Mouse (Mus musculus): Measurements from ENCODE around the gene Fancd2. TPM values are rescaled to one million over a fixed set of nuclear protein-coding genes. Genes with fewer than 3 reads are reported as not detected.

The Fancd2 gene
- total RNA-seq, 2 experiments from 2014 or later, result 0.10 to 0.28 TPM

DNA sequence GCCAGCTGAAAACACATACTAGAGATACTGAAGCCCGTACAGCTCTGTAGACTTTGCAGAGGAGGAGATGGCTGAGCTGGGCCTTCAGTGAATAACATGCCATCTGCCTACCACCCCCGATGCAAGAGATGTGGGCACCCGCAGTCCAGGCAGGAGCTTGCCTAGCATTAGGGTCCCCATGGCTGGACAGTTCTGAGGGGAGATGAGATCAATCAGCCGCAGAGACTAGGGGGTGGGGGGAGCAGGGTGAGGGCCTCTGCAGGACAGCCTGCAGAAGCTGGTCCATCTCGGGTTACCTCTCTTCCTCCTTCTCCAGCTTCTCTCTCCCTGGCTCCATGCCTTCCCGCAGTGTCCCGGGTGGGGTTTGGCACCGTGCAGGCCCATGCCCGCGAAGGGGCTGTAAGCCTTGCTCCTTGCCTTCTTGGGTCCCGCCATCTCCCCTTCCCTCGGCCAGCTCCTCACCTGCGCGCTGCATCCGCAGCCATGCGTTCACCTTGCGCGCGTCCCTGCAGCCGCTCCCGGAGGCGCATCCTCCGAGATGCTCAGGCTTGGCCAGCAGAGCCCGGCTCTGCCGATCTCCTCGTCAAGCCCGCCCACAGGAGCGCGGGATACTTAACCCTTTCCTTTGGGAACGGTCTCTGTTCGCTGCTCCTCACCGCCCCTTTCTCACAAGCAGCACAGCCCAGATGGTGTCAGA lies 29.9 kb upstream of the Fancd2 start, which contains the start of gene Prrt3:
Prrt3 (minus strand) TSS at position 544 of the 697 bp plus-strand sequence.
- Histone ChIP-seq H3K27ac (no peak within 1 kb of the TSS), H3K4me3 (peak within 1 kb of the TSS; percentile 32)
- no peak for TF ChIP-seq CTCF (IDR thresholded peaks at IDR 0.05)
- intact Hi-C loops (cut with DNase I), result no loop called here
- DNase-seq, result no peak

DNA sequence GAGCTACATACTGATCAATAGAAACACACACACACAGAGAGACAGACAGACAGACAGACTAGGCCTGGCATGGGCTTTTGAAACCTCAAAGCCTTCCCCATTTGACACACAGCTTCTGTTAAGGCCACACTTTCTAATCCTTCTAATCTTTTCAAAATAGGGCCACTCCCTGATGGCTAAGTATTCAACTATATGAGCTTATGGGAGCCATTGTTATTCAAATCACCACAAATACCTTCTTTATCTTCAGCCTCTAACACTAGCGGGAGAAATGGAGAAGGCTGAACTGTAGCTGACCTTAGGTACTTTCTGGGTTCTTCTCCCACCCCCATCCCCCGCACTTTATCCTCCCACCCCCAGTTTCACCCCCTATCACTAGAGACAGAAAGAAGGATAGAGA lies 28.7 kb upstream of the Fancd2 start:
- intact Hi-C loops (cut with DNase I), result no loop called here
- Histone ChIP-seq H3K27ac (no peak overlapping the region), H3K4me3 (no peak overlapping the region)
- no peak for DNase-seq
- no peak for TF ChIP-seq CTCF (IDR thresholded peaks at IDR 0.05)

DNA sequence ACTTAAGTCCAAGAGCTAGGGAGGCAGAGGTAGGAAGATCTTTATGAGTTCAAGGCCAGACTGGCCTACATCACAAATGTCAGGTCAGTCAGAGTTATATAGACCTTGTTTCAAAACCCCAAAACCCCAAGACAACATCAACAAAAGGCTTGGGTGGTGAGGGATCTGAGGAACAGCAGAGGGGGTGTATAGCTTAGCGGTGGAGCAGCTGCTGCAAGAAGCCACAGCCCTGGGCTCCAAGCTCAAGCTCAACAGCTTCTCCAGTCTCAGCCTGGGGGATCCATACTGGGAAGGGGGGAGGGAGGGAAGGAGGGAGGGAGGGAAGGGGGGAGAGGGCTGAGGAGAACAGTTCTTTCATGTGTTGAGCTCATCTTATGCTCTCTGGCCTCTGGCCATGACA lies 25.8 kb upstream of the Fancd2 start:
- no peak overlapping the region for H3K4me3 ChIP-seq
- TF ChIP-seq CTCF (IDR thresholded peaks at IDR 0.05), result no peak

DNA sequence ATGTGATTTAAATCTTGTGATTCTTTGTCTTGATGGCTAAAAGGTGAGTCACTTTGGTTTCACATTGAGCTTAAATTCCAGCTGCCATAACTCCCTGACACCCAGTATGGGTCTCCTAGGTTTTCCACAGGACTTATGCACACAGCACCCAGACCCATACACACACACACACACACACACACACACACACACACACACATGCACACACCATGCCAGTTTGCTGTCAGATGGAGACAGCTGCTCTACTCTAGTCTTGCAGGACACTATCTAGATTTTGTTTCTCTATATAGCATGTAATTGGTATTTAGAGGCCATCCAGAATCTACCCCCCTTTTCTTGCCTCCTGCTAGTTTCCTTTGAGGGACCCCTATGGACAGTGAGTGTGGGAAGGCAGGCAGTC lies 24.4 kb upstream of the Fancd2 start:
- no peak for TF ChIP-seq CTCF (IDR thresholded peaks at IDR 0.05)
- Histone ChIP-seq H3K4me3 (no peak overlapping the region), H3K27ac (no peak overlapping the region)
- intact Hi-C loops (cut with DNase I), result no loop called here
- no peak for DNase-seq

More for the DNA sequence above, 25.8 kb upstream of the Fancd2 start:
- no peak for DNase-seq
- intact Hi-C loops (cut with DNase I), result no loop called here
- no peak overlapping the region for H3K27ac ChIP-seq

GRCm38 (mm10) chr6:113508272-113508946 lies 23.1 kb upstream of the Fancd2 start:
- Histone ChIP-seq H3K4me3 (peak overlapping the region; percentile 31), H3K27ac (peak overlapping the region; percentile 89)
- DNase-seq, result peak; percentile 85
- intact Hi-C loops (cut with DNase I), result no loop called here
- TF ChIP-seq CTCF (IDR thresholded peaks at IDR 0.05), result no peak

DNA sequence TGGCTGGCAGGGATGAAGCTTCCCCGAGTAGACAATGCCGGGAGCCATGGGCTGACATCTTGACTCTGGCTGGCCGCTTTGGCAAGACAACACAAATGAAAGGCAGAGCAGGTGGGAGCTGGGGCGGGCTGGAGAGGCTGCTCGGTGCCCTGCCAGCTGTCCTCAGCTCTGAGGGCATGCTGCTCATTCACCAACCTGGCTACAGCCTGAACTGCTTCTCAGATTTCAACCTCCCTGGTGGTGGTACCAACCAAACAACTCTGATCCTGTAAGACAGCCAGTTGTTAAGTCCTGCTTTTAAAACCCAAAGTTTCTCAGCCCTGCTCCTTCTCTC lies 22.6 kb upstream of the Fancd2 start:
- no peak for TF ChIP-seq CTCF (IDR thresholded peaks at IDR 0.05)
- H3K4me3 ChIP-seq, result peak overlapping the region; percentile 31
- intact Hi-C loops (cut with DNase I), result no loop called here
- H3K27ac ChIP-seq, result peak overlapping the region; percentile 89
- peak; percentile 86 for DNase-seq

DNA sequence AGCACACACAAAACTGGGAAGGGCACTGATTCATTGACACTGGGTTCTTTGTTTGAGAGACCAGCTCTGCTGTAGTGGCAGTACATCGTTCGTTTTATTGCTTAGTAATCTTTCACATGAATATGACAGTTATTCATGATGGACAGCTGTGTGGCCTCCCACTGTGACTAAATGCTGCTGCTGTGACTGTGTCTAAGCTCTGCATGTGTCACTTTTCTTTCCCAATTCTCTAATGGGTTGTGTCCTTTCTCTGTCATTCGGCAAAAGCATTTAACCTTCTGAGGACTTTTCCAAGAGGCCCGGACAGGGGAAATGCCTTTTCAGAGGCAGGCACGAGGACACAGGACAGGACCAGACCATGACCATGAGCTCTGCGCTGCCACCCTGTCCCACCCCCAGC lies 17.5 kb upstream of the Fancd2 start:
- no peak overlapping the region for H3K4me3 ChIP-seq
- intact Hi-C loops (cut with DNase I), result no loop called here
- no peak for DNase-seq
- no peak for TF ChIP-seq CTCF (IDR thresholded peaks at IDR 0.05)
- H3K27ac ChIP-seq, result no peak overlapping the region

DNA sequence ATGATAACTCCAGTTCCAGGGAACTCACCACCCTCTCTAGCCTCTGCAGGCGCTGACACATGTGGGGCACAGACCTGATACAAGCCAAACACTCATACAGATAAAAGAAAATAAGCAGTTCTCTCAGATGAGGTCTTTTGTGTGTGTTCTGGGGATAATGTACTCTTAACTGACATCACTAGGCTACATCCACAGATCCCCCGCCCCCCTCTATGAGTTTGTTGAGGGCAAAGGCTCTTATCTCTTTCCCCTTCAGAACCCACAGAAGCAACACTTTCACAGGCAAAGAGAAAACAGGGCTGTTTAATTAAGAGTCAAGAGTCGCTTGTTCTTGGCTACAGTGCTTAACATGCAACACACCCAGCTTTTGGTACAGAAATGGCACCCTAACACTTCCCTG lies 16.9 kb upstream of the Fancd2 start:
- intact Hi-C loops (cut with DNase I), result no loop called here
- H3K4me3 ChIP-seq, result no peak overlapping the region
- no peak for TF ChIP-seq CTCF (IDR thresholded peaks at IDR 0.05)
- DNase-seq, result no peak
- no peak overlapping the region for H3K27ac ChIP-seq

DNA sequence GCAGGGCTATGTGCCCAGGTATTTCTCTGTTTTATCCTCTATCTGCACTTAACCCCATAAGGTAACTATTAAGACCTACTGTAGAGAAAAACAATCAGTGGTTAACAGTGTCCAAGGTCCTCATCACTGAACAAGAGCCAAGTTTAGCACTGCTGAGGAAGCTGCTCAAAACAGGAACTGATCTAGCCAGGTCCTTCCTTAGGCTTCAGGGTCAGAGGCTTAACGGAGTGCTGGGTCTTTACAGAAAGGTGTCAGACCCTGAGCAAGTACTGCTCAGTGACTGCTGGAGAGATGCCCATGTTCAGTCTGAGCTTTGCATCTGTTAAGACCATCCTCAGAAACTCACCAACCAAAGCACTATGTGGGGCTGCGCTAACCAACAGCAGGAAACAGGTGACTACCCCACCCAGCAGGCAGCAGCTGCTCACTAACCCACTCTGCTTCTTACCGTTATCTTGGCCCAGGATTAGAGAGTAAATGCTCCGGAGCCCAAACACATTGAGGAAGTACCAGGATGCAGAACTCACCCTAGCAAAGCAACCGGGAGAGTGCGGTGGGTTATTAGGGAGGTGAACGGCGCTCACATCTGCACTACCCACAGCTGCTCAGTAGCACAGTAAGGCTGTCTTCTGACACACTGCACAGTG lies 13.9 kb upstream of the Fancd2 start:
- no peak overlapping the region for H3K27ac ChIP-seq
- no peak for DNase-seq
- H3K4me3 ChIP-seq, result no peak overlapping the region
- TF ChIP-seq CTCF (IDR thresholded peaks at IDR 0.05), result no peak
- intact Hi-C loops (cut with DNase I), result no loop called here

GRCm38 (mm10) chr6:113522310-113522709 lies 9.2 kb upstream of the Fancd2 start:
- intact Hi-C loops (cut with DNase I), result loop anchor here (5.0 kb wide), 1 partner anchor 40 kb away; the partner anchor contains the start of gene Creld1
- H3K27ac ChIP-seq, result peak overlapping the region; percentile 80
- no peak for DNase-seq
- no peak for TF ChIP-seq CTCF (IDR thresholded peaks at IDR 0.05)
- no peak overlapping the region for H3K4me3 ChIP-seq

GRCm38 (mm10) chr6:113523420-113523819 lies 8.1 kb upstream of the Fancd2 start:
- peak overlapping the region; percentile 80 for H3K27ac ChIP-seq

DNA sequence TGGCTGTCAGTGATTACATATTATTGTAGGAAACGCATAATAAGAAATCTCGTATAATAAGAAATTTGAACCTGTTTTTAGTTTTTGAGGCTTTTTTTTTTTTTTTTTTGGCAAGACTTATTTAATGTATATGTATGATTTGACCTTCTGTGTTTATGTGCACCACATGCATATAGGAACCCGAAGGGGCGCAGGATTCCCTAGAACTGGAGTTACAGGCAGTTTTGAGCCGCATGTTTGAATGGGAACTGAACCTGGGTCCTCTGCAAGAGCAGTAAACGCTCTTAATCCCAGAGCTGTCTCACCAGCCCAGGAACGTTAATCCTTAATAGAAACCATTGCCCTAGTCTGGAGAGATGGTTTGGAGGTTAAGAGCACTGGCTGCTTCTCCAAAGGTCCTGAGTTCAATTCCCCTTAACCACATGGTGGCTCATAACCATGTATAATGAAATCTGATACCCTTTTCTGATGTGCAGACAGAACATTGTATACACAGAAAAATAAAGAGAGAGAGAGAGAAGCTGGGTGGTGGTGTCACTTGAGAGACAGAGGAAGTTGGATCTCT lies 440 bp downstream of the Fancd2 start:
- intact Hi-C loops (cut with DNase I), result loop anchor here (10.0 kb wide), 1 partner anchor 163 kb away; the partner anchor contains the start of gene Tatdn2
- Histone ChIP-seq H3K27ac (peak overlapping the region; percentile 96), H3K4me3 (peak overlapping the region; percentile 93)
- TF ChIP-seq CTCF (IDR thresholded peaks at IDR 0.05), result no peak
- no peak for DNase-seq

More at GRCm38 (mm10) chr6:113523420-113523819, 8.1 kb upstream of the Fancd2 start:
- intact Hi-C loops (cut with DNase I), result loop anchor here (5.0 kb wide), 1 partner anchor 41 kb away; the partner anchor contains the start of gene Creld1
- DNase-seq, result no peak
- no peak for TF ChIP-seq CTCF (IDR thresholded peaks at IDR 0.05)
- H3K4me3 ChIP-seq, result no peak overlapping the region

DNA sequence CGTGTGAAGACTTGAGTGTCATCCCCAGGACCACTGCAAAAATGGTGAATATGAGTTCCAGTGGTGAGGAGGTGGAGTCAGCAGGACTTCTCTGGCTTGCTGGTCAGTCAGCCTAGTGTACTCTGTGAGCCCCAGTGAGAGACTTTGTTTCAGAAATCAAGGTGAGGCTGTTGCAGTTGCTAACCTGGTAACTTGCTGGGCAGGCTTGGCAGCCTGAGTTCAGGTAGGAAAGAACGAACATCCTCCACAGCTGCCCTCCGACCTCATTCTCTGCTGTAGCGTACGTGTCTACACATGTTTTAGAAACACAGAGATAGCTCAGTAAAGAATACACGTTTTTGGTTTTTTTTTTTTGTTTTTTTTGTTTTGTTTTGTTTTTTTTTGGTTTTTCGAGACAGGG lies 3.4 kb downstream of the Fancd2 start:
- no peak for DNase-seq
- no peak for TF ChIP-seq CTCF (IDR thresholded peaks at IDR 0.05)
- Histone ChIP-seq H3K27ac (no peak overlapping the region), H3K4me3 (no peak overlapping the region)
- intact Hi-C loops (cut with DNase I), result loop anchor here (10.0 kb wide), 1 partner anchor 160 kb away; the partner anchor contains the start of gene Tatdn2

Data from gastrocnemius, adult 2 months (tissue).